Mouse (Mus musculus): ENCODE results near the gene Msh5.
A peak's percentile ranks its signal among the peaks of the same experiment; 100 is the strongest.
"Not testable (repeated sequence)": the region's sequence is repeated elsewhere in the genome, so short reads cannot be mapped to it uniquely, and the experiment has no call there.

The Msh5 gene

GRCm38 (mm10) chr17:35001452-35002152 lies 44.9 kb downstream of the Msh5 start:
- DNase-seq = peak; percentile 47

- DNase-seq = peak; percentile 92
These were observed 45.7 kb downstream of the Msh5 start, which contains the start of gene Vars for GRCm38 (mm10) chr17:35000717-35001451. Gene Vars (plus strand): TSS chr17:35000987.

- peak; percentile 26 for DNase-seq
These were observed 46.5 kb downstream of the Msh5 start for GRCm38 (mm10) chr17:34999871-35000716.

GRCm38 (mm10) chr17:34998526-34999430 lies 47.8 kb downstream of the Msh5 start:
- peak; percentile 10 for DNase-seq

- DNase-seq = no peak
These were observed 49.4 kb downstream of the Msh5 start for GRCm38 (mm10) chr17:34997142-34997483.

- DNase-seq = no peak
These were observed 50.0 kb downstream of the Msh5 start for GRCm38 (mm10) chr17:34996411-34997141.

- DNase-seq = not testable (repeated sequence)
These were observed 50.6 kb downstream of the Msh5 start for GRCm38 (mm10) chr17:34995927-34996326.

GRCm38 (mm10) chr17:34995192-34995591 lies 51.4 kb downstream of the Msh5 start:
- not testable (repeated sequence) for DNase-seq

- no peak for DNase-seq
These were observed 51.8 kb downstream of the Msh5 start for GRCm38 (mm10) chr17:34994751-34995150.

GRCm38 (mm10) chr17:34984218-34984617 lies 62.3 kb downstream of the Msh5 start:
- DNase-seq = no peak

GRCm38 (mm10) chr17:34982328-34982727 lies 64.2 kb downstream of the Msh5 start:
- DNase-seq = no peak

- DNase-seq = peak; percentile 94
These were observed 64.8 kb downstream of the Msh5 start, which contains the start of gene Lsm2 for GRCm38 (mm10) chr17:34981690-34982180. Gene Lsm2 (plus strand): TSS chr17:34981862.

- DNase-seq = peak; percentile 55
These were observed 65.9 kb downstream of the Msh5 start for GRCm38 (mm10) chr17:34980655-34981054.

GRCm38 (mm10) chr17:34979631-34980030 lies 66.9 kb downstream of the Msh5 start:
- DNase-seq = no peak

Measured in kidney, postnatal 10 days (tissue).